Mouse (Mus musculus) lung, postnatal 25 days (tissue): ENCODE measurements around the gene Tmem210.
A peak's percentile ranks its signal among the peaks of the same experiment; 100 is the strongest.
"Not testable (repeated sequence)": the region's sequence is repeated elsewhere in the genome, so short reads cannot be mapped to it uniquely, and the experiment has no call there.

Experiments
- DNase-seq: peaks from one replicate; pipeline ENCODE4 v3.0.0; 2022; ENCODE audit warnings: low spot score

The Tmem210 gene

DNA sequence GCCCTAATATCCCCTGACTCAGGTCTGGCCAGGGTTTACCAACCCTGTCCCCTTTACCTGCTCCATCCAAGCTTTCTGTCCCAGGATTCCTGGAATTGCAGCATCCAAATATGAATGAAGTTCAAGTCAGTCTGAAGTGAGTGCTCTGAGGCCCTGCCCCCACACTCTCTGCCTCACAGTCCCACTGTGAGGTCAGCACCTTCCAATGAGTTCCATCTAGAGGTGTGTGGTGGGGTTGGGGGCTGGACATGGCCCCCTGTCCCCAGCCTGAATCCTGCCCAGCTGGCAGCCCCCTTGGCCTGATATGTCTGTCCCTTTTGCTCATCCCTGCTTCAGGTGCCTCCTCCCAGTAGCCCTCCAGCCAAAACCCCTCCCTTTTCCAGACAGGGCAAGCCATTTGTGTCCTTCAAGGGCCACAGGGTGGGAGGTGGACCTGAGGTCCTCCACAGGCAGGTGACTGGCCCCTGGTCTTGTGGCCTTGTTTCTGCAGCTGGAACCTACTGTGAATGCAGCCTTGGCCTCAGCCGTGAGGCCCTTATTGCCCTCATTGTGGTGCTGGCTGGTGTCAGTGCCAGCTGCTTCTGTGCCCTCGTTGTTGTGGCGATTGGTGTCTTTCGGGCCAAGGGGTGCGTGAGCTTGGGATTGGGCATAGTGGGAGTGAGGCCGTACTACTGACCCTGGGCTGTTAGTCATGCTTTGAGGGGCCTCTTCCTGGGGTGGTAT, at the start of gene Tmem210:
TSS of gene Tmem210 (plus strand) at position 219 of the 723 bp plus-strand sequence.
- DNase-seq = no peak

GRCm38 (mm10) chr2:25239766-25240165, 48.2 kb upstream of the Tmem210 start:
- no peak for DNase-seq

- no peak for DNase-seq
Observed at GRCm38 (mm10) chr2:25240310-25240709, 47.6 kb upstream of the Tmem210 start.

DNA sequence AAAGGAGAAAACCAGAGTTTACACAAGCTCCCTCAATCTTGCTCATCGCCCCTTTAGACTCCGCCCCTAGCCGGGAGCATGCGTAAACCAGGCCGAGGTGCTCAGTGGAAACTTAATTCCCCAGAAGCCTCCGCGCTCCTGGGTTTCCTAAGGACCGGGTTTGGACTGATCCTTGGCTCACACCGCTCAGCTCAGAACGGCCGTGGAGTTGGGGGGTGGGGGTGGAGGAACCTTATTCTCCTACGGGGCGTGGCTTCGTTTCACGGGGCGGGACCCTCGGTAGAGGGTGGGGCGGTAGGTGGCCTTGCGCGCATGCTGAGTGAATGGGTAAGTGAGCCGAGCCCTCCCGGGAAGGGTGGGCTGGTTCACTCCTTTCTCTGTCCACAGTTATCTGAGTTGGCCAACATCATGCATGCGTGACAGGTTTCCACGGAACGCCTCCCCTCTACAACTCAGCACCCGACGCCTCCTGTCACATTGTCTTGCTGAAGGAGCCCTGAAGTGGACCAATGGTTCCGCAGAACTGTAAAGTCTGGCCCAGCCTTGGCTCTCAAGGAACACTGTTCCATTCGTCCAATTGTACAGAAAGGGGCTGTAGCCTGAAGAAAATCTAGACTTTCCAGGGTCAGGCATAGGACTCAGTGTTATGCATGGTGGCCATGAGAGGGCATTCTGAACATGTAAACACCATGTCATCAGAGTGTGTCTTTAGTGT, 47.1 kb upstream of the Tmem210 start:
- peak; percentile 80 for DNase-seq

DNA sequence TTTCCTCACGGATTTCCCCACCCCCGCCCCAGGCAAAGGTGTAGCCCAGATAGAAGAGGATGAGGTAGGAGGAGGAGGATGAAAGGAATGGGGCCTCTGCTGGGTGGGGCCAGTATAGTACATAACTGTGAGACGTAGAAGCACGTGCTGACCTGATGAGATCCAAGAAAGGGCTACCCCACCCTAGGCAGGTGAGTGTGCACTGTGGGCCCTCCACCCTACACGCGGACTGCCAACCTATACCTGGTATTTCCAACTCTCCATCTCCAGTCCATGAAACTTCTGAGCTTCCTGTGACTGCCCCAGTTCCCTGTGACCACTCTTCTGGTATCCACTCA, 46.5 kb upstream of the Tmem210 start:
- DNase-seq = no peak

DNA sequence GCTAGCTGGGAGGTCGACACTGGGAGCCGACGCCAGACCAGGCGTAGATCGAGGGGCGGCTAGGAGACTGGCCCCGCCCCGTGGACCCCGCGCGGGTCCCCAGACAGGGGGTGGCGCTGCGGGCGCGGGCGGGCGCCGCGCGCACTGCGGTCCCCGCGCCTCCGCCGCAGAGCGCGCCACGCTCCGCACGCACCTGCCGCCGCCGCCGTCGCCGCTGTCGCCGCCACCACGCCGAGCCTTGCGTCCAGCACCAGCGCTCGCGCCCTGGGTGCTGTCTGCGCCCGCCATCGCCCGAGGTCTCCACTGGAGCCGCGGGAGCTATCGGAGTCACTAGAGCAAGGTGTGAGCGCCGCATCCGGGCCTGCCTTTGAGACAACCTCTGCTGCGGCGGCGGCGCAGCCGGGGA, 45.8 kb upstream of the Tmem210 start, which contains the start of the genes Rnf208 and Cysrt1:
TSS of gene Rnf208 (plus strand) at position 155 of the 406 bp plus-strand sequence.
TSS of gene Cysrt1 (minus strand) at position 352 of the 406 bp plus-strand sequence.
- DNase-seq = no peak

GRCm38 (mm10) chr2:25243342-25243741, 44.6 kb upstream of the Tmem210 start:
- DNase-seq = no peak

GRCm38 (mm10) chr2:25244144-25244543, 43.8 kb upstream of the Tmem210 start:
- DNase-seq = no peak

GRCm38 (mm10) chr2:25246183-25247072, 41.5 kb upstream of the Tmem210 start, which contains the start of gene AL732309.1:
Gene AL732309.1 (minus strand): TSS chr2:25246863.
- DNase-seq = peak; percentile 46

- DNase-seq = no peak
Observed at GRCm38 (mm10) chr2:25252331-25252730, 35.6 kb upstream of the Tmem210 start.

DNA sequence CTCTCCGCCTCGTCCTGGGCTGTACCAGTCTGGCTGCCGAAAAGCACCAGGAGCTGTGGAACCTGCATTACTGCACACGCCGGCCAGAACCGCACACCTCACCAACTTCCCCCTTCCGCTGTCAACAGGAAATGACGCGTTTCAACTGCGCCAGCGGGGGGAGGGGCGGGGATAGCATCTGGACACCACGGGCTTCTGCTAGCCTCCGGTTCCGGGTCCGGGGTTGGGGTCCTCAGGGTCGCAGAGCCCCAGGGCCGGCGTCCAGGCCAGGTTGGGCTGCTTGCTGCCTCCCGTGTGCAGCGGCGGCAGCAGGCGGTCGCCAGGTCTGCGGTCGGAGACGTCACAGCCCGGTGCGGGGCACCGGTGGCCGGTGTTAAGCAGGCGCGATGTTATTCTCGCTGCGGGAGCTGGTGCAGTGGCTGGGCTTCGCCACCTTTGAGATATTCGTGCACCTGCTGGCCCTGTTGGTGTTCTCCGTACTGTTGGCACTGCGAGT, 32.6 kb upstream of the Tmem210 start, which contains the start of gene Tmem203:
TSS of gene Tmem203 (plus strand) at position 156 of the 496 bp plus-strand sequence.
- DNase-seq = peak; percentile 89

DNA sequence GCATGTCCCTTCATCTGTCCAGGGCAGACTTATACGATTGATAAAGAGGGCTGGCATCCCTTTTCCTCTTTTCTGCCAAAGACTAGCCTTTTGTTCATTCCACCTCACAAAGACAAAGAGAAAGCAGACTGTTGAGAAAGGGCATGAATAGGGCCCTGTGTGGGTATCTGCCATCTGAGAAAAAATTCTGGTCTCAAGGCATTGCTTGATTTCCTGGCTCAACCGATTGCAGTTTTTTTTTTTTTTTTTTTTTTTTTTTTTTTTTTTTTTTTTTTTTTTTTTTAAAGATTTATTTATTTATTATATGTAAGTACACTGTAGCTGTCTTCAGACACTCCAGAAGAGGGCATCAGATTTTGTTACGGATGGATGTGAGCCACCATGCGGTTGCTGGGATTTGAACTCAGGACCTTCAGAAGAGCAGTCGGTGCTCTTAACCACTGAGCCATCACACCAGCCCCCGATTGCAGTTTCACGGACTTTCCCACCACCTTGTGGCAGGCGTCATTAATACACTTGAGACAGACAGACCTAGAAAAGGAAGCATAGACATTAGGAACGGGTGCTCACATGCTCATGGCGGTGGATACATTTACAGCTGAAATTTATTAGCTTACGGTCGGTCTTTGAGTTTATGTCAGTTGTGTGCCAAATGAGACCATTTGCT, 31.4 kb upstream of the Tmem210 start:
- peak; percentile 61 for DNase-seq

DNA sequence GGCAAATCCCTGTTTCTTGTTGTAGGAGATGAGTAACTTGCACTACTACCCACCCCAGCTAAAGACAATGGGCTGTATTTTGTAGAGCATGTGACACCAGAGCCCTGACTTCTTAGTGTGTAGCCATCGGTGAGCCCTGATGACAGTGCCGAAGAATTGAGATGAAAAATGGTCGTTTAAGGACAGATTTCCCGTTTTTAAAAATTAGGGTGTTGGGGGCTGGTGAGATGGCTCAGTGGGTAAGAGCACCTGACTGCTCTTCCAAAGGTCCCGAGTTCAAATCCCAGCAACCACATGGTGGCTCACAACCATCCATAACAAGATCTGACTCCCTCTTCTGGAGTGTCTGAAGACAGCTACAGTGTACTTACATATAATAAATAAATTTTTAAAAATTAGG, 30.7 kb upstream of the Tmem210 start:
- not testable (repeated sequence) for DNase-seq

DNA sequence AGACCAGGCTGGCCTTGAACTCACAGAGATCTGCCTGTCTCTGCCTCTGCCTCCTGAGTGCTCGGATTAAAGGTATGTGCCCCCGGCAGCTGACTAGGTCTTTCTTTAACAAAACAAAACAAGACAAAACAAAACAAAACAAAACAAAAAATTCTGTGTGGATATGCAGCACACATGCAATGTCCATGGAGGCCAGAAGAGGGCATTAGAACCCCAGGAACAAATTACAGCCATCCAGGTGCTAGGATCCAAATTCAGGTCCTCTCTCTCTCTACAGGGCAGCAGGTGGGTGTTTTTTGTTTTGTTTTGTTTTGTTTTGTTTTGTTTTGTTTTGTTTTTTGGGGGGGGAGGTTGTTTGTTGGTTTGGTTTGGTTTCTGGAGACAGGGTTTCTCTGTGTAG, 29.1 kb upstream of the Tmem210 start:
- DNase-seq = no peak

DNA sequence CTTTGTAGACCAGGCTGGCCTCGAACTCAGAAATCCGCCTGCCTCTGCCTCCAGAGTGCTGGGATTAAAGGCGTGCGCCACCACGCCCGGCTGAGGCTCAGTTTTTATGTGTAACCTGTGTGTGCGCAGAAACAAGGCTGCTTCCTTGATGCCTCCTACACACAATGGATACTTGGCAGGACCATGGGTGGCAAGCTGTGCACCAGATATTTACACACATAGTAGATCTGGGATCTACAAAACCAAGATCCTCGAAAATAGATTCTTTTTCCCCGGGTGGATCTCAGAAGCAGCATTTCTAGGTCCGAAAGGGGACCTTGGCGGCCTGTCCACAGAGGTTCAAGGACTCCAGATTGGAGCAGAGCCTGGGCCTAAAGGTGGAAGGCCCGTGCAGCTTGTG, 26.1 kb upstream of the Tmem210 start:
- DNase-seq = no peak

- DNase-seq = peak; percentile 98
Observed at GRCm38 (mm10) chr2:25262291-25262767, 25.6 kb upstream of the Tmem210 start, which contains the start of gene Tprn. Gene Tprn (plus strand): TSS chr2:25262618.

- DNase-seq = no peak
Observed at GRCm38 (mm10) chr2:25262795-25263622, 24.9 kb upstream of the Tmem210 start.

GRCm38 (mm10) chr2:25263623-25264285, 24.2 kb upstream of the Tmem210 start:
- DNase-seq = no peak

GRCm38 (mm10) chr2:25264286-25264660, 23.7 kb upstream of the Tmem210 start:
- no peak for DNase-seq

DNA sequence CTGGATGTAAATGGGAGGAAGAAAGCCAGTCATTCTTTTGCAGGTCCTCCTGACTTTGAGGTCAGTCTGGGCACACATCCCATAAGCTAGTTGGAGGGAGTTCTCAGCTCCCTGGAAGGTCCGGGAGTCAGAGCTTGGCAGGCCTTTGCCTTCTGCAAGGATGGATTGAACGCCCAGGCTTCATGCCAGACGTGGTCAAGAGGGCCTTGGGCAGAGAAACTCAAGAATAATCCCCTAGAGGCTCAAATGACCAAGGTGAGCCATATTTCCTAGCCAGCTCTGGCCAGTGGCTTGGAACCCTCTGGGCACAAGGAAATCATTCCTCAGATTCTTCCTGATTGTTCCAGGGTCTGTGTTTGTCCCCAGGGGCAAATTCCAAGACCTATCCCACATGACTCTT, 23.1 kb upstream of the Tmem210 start:
- no peak for DNase-seq
